Mouse (Mus musculus): Measurements from ENCODE around the gene E130218I03Rik.
"Not testable (repeated sequence)": the region's sequence is repeated elsewhere in the genome, so short reads cannot be mapped to it uniquely, and the experiment has no call there.

E130218I03Rik gene

DNA sequence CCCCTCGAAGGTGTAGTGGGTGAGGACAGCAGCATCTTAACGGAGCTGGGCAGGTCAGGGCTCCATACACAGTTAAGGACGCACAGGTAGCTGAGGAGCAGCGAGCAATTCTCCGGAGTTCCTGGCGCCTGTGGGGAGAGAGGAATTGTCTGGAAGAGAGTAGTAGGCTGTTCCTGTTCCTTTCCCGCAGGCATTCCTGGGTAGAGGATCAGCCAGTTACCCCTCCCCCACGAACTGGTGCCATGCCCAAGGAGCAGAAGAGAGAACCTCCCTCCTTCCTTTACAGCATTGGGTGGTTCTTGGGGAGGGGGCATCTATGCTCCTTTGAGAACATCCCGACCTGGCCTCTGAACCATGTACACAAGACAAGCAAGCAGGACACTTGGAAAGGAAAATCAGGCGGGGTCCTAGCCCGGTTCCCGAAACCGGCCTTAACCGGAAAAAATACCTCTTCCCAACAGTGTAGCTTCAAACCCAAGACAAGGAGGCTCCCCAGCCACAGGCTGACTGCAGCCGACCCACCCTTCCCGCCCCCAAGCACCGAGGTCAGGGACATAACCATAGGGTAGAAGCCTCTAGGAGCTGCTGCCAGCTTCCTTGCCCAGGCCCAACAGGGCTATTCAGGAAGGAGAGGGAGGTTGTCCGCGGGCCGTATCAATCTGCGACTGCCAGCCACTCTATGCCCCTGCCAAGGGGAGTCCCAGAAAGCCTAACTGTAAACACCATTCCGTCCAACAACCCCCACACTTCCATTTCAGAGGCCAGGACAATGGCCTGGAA is 8.9 kb downstream of the E130218I03Rik start:
- no peak for DNase-seq (ENCODE audit: low spot score)

DNA sequence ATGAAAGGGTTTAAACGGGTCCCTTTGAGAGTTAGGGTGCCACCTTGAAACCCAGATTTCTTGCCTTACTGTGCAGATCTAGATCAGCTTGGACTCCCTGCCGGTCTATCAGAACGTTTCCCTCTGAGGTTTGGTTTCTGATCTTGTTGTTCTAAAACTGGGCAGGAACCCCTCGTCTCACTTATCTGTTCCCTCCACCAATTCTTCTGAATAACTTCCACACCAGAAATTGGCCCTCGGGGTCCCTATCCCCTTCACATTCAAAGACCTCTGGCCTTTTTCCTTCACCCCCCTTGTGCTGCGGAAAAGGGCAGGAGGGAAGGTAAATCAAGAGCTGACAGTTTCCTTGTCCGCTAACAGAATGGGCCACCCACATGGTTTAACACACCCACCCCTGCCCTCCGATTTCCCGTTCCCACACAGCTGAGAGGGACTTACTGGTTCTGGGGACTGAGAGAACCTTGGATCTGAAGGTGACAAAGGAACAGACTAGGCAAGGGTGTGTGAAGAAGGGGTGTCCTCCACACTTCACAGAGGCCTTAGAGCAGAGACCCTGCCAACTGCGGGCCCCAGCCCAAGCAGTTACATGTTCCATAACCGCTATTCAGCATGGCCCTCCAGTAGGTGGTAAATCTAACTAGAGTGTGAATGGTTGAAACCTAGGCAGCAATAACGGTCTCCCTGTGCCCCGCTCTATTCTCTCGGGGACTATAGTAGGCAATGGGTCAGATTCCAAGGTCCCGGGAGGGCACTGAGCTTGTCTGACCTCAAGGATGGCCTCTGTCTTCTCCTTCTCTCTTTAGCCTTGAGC is 9.7 kb downstream of the E130218I03Rik start:
- DNase-seq (ENCODE audit: low spot score) = no peak

DNA sequence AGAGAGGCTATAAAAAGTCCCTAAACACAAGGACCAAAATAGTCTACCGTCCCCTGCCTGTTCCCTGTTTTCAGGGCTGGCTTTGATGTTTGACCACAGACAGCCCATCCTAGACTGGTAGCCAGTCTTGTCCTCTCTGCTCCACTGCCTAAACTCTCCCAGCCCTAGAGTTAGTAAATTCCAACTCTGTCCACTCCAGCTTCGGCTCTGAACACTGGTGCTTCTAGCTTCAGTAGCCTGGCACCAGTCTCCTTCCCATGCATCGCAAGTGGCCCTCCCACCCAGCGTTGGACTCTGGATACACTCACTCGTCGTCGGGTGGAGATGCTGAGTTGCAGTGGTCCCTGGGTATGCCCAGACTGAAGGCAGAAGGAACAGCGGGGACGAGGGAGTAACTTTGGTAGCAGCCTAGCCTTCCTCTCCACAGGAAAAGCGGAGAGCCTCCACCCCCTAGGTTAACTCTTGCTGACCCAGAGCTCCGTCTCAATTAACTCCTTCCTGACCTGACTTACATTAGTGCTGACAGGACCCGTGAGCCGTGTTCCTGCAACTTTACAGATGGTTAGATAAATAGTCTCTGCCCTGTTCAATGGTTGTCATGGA is 10.4 kb downstream of the E130218I03Rik start, which contains the start of gene Grrp1:
Gene Grrp1, minus strand, starts transcription at position 385 of the 603 bp plus-strand sequence.
- no peak for DNase-seq (ENCODE audit: low spot score)

DNA sequence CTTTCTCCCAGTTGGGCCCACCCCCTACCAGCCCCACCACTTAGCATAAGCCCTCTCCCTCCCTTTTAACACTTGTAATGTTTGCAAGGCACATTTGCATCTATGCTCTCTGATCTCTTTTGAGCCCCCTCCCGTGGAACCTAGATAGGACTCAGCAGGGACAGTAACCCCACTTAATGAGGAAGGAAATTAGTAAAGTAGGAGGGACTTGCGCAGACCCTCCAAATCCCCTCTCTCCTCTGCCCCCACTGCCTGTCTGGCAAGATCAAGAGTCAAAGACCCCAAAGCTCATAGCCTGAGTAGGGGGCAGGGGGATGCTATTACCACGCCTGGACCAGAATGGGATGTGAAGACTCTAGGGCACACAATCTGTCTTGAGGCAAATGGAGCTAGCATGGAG is 11.4 kb downstream of the E130218I03Rik start:
- no peak for DNase-seq (ENCODE audit: low spot score)

DNA sequence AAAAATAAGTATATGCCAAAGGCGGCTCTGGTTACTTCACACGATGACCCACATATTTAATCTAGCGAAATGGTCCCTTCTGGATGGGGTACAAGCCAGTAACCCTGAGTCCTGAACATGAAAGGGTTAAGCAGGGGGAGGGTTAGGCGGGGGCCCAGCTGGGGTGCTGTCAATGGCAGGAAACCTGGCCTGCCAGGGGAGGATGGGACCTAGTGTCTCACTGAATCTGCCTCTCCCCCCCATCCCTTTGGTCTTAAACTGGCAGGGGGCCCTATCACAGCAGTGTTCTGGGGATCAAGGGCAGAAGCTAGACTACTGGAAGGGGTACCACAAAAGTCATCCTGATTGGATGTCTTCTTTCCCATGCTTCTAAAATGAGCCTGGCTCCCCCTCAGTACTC is 12.4 kb downstream of the E130218I03Rik start:
- no peak for DNase-seq (ENCODE audit: low spot score)

DNA sequence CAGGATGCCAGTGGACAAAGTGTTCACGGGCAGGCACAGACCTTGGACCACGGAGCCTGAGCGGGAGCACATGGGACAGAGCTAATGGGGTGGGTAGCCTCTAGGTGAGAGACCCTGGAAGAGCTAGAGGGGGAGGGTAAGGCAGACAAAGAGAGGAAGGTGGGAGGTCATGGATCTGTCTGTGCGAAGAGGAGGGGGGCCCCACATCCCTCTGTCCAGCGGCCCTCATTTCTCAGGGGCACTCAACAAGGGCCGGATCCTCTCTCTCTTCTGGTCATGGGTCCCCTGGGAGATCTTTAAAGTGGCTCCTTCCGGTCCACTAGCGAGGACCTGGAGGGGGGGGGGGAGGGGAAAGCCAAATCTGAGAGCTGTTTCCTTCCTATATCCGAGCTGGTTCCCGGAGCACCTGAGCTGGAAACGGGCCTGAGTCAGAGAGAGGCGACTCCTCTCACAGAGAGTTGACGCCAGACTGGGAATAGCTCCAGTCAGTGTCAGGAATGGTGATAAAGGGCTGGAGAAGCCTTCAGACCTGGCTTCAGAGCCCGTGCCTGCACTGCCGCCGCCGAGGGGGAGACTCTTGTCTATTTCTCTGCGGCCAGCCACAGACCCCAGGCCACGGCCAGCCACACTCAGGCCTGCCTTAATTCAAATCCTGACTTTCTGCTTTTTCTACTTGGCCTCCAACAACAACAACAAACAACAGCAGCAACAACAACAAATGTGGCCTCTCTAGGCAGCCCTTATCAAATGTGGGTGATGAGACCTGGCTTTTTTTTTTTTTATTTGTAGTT is 13.1 kb downstream of the E130218I03Rik start:
- DNase-seq (ENCODE audit: low spot score) = no peak

DNA sequence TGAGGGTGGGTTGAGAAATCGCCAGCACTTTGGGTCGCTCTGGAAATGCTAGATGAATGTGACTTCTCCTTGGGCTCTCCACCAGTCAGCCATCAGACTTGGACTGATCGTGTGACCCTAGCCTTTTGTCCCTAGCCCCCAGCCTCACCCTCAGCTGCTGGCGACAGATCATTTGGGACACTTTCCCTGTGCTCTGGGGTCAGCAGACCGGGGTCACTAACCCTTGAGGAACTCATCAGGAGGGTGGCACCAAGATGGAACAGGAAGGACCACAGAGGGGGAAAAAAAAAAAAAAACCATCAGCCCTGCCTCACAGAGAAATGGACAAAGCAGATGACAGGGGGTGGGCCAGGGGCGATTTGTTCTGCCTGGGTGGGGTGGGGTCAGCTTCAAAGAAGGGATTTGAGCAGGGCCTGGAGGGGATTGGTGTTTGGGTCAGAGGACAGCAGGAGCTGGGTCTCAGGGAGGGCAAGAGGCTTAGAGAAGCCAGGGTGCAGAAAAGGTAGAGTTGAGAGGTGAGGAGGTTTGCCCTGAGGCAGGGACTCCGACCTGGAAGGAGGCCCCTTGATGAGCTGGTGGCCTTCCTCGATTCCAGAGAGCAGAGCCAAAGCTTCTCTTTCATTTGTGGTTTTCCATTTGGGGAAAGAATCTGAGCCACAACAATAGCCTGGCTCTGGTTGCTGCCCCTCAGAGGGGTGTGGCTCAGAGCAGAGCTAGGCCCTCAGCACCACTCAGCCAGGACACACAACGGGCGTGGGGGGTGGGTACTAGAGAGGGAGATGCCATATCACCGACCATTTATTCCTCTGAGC is 13.9 kb downstream of the E130218I03Rik start:
- no peak for DNase-seq (ENCODE audit: low spot score)

DNA sequence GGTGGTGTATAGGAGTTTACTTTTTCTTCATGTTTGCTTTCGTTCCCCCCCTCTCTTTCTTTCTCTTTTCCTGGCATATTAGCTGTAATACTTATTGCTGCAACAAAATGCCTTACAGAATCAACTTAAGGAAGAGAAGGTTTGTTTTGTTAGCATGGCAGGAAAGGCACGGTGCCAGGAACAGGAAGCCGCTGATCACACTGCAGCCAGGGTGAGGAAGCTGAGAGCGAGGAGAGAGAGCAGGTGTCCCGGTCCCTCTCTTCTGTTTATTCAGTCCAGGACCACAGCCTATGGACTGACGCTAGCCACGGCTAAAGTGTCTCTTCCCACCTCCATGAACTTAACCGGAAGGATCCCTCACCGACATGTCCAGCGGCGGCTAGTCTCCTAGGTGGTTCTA is 14.9 kb downstream of the E130218I03Rik start:
- DNase-seq (ENCODE audit: low spot score) = no peak

DNA sequence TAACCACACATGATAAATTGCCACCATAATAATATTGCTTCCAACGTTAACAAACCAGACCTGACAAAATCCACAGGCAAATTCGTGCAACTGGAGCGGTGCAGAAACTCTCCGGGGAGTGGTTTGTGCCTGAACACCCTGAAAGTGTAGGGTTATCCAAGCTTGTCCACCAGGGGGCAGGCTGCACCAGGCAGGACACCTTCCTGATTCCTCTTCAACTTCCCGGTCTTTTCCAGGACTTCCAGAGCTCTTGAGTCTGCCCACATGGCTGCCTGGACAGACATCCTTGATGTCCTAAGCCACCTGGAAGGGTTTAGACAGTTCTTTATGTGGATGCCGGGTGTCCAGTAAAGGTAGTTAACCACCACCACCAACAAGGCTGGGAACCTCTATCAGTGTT is 19.7 kb downstream of the E130218I03Rik start:
- DNase-seq (ENCODE audit: low spot score) = peak; percentile 90

DNA sequence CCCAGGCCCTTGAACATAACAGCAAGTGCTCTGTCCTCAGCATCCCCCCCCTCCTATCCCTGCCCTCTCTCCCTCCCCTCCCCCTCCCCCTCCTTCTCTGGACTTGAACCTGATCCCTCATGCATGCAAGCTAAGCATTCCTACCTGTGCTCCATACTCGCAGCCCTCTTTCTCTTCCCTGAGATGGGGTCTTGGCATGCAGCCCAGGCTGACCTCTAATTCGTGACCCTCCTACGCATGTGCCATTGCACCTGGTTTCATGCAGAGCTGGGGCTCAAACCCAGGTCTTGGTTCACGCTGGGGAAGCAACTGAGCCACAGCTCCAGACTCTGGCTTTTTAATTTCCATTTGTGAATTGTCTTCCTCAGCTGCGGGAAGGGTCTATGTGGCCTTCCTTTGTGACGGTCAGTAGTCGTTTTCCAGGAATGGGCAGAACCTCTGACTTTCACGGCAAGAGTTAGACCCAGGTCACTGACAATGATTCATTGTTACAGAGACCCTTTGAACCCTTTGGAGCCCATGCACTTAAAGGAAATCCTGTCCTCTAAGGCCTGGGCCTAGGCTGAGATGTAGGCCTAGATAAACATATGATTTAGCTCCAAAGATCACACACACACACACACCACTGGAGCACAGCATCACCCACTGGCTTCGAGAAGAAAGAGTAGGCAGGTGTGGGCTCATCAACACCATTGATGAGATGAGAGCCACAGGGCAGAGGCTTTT is 22.6 kb downstream of the E130218I03Rik start:
- peak; percentile 55 for DNase-seq (ENCODE audit: low spot score)

DNA sequence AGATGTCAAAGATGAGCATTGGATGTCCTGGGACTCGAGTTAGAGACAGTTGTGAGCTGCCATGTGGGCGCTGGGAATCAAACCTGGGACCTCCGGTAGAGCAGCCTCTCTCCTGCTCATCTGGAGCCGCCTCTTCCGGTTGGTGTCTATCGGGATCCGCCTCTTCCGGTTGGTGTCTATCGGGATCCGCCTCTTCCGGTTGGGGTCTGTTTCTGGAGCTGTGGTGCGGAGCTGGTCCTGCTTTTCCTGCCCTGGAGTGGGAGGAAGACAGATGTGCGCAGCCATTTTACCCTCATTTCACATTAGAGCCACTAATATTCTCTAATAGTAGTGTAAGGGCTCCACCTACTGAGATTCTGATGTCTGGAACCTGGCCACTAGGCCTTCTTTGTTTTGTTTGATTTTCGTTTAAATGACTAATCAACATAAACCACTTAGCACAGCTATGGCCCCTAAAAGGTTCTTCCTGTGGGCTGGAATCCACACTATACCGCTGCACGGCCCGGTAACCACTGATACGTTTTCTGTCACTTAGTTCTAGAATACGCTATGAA is 24.7 kb downstream of the E130218I03Rik start:
- no peak for DNase-seq (ENCODE audit: low spot score)

DNA sequence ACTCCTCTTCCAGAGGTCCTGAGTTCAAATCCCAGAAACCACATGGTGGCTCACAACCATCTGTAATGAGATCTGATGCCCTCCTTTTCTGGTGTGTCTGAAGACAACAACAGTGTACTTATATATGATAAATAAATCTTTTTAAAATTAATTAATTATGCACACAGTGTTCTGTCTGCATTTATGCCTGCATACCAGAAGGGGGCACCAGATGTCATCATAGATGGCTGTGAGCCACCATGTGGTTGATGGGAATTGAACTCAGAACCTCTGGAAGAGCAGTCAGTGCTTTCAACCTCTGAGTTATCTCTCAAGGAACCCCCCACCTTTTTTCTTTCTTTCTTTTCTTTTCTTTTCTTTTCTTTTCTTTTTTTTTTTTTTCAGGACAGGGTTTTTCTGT is 26.2 kb downstream of the E130218I03Rik start:
- not testable (repeated sequence) for DNase-seq (ENCODE audit: low spot score)

DNA sequence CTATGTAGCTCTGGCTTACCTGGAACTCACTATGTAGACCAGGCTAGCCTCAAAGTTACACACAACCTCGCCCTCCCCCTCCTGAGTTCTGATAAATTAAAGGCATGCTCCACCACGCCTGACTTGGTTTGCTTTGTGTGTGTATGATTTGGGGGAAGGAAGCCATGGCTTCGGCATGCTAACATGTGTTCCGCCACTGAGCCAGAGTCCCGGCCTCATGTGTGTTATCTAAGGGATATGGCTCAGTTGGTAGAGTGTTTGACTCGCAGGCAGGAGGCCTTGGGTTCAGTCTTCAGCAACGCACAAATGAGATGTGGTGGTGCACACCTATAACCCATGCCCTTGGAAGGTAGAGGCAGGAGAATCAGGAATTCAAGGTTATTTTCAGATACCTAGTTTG is 28.5 kb downstream of the E130218I03Rik start:
- no peak for DNase-seq (ENCODE audit: low spot score)

DNA sequence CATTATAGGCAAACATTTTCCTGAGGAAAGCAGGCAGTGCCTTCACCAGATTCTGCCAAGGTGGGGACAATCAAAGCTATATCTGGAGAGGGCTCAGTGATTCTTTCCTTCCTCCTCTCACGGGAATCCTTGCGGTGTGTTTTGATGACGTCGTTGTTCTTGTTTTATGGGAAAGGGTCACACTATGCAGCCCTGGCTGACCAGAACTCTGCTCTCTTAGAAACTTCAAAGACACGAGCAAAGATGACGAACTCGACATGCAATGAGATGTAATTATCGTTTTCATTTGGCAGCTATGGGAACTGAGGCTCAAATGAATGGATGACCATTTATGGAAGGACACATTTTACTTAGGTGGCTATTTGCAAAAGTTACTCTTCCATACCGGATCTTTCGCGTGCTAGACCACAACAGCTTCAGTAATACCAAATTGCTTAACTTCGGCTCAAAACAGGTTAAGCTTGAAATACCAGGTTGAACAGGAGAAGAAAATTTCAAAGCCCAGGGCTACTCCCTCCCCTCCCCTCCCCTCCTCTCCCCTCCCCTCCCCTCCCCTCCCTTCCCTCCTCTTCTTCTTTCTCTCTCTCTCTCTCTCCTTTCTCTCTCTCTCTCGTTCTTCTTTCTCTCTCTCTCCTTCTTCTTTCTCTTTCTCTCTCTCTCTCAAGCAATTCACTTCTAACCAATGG is 29.4 kb downstream of the E130218I03Rik start:
- DNase-seq (ENCODE audit: low spot score) = no peak

DNA sequence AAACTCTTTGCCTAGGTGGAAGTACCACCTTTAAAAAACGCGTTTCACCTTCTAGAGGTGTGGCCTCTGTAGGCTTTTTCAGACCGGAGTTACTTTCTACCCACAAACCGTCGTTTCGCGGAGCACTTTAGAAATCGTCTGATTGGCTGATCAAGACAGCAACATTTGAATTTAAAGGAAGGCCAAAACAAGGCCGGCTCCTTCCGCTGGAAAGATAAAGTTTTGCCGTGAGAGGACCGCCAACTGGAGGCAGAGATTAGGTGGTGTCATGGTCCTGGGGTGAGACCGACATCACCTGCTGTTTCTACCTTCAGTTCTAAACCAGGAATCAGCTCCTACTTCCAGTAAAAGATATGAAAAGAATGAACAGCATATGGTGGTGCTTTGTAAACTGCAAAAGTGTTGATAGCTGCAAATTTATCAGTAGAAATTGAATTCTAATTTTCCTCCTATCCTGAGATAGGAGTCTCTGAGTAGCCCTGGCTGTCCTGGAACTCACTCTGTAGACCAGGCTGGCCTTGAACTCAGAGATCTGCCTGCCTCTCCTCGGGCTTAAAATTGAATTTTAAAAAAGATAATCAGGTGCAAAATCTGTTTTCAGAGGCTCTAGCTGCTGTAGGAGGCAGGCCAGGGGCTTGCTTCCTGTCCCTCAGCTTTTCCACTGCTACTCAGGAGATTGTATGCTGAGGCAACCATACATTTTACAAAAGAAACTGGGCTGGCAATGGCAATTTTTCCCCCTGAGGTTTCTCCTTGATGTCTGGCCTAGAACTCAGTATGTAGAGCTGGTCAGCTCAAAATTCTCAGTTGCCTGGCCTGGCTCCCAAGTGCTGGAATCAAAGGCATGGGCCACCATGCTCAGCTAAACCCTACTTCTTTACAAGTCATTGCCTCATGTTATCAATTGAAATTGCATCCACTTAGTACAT is 30.2 kb downstream of the E130218I03Rik start:
- DNase-seq (ENCODE audit: low spot score) = no peak

DNA sequence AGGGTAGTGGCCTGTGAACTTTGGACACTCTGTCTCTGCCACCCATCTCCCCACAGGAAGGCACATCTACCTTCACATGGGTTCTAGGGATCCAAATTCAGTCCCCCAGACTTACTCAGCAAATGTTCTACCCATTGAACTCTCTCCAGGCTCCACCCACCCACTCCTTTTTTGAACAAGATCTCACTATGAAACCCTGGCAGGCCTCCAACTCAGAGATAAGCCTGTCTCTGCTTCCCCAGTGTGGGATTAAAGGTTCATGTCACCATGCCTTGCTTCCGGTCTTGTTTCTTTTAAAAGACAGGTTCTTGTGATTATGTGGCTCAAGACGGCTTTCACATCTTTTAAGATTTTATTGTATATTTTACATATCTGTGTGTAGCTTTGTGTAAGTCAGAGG is 41.5 kb downstream of the E130218I03Rik start:
- no peak for DNase-seq (ENCODE audit: low spot score)

DNA sequence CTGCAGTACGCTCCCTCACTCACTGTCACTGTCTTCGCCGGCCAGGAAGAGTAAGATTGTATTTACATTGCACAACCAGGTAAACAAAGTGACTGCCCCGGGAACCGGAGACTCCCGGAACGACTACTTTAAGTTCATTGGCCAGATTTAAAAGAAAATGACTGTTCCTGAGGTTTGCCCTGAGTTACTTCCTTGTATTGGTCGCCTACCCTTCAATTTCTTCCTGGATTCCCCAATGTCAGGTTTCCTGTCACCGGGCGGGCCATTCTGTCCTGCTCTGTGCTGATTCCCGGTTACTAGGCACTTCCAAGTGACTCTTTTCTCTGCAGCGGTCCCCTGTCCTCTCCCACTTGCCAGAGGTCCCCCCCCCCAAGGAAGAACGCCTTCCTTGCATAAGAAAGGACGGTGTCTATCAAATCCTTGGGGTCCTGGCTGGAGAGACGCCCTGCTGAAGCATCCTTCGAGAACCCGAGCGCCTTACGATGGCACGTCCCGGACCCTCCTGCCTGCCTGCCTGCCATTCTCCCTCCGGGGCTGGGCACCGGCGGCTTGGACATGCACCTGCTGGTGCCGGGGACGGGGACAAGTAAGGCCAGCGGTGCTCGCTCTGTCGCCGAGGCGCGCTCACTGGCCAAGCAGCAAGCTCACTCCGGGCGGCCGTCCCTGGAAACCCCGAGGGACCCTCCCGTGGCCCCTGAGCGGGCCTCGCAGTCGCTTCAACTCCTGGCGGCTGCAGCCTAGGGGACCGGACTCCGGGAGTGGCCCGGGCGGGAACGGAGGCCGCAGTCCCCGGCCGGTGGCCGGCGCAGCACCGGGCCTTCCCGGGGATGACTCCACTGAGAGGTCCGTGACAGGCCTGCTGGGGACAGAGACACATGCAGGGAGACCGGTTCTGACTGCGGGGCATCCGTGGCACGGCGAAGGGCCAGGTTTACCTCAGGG is 43.0 kb downstream of the E130218I03Rik start:
- peak; percentile 68 for DNase-seq (ENCODE audit: low spot score)
